Mouse (Mus musculus): ENCODE data around the gene Dlx3. TPM values are rescaled to one million over a fixed set of nuclear protein-coding genes. Genes with fewer than 3 reads are reported as not detected.

The Dlx3 gene
- polyA plus RNA-seq, 1 experiment from 2014 or later = 0.45 TPM

- 32% methylated on average over 6 of the region's 6 CpGs for WGBS
- Histone ChIP-seq H3K27ac (0 out of 2 replicates have a peak overlapping the region, but pooled peaks have one; percentile 5), H3K27me3 (ENCODE audit: insufficient read depth, low read length) (no peaks in the 10 kb centered on the region), H3K36me3 (ENCODE audit: insufficient read depth, low read length) (no peaks in the 10 kb centered on the region), H3K4me1 (replicated peaks; ENCODE audit: insufficient read depth, low read length) (peaks cover 34% of the 10 kb centered on the region), H3K9me3 (replicated peaks; ENCODE audit: low read length) (no peaks in the 10 kb centered on the region), H3K9ac (ENCODE audit: low read depth, low read length) (no peak overlapping the region), H3K4me2 (ENCODE audit: low read length) (no peak overlapping the region), H3K4me3 (replicated peaks; ENCODE audit: low read depth, low read length) (no peak overlapping the region)
- TF ChIP-seq CTCF (IDR thresholded peaks at IDR 0.05; ENCODE audit: low read depth) = no peak
- peak; percentile 64 for DNase-seq (ENCODE audit: low spot score)
- ATAC-seq (replicated peaks; ENCODE audit: low FRiP score, low read depth) = no peak
Measured at GRCm38 (mm10) chr11:95080783-95081182, 39.1 kb upstream of the Dlx3 start.

DNA sequence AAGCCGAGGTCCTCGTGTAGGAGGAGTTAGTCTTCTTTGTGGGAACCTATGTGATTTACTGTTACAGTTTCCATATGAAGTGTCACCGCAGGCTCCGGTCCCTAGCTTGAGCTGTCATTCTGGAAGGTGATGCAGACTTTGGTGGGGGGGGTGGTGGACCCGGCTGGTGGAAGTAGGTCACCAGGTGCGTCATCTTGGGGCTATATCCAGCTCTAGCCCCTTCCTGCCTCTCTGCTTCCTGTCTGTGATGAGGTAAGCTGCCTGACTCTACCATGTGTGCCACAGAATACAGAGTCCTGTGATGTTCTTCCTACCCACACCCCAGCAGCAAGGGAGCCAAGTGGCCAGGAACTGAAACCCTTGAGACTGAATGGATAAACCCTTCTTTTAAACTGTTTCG is 37.0 kb upstream of the Dlx3 start:
- Histone ChIP-seq H3K4me1 (replicated peaks; ENCODE audit: insufficient read depth, low read length) (peaks cover 38% of the 10 kb centered on the region), H3K9ac (ENCODE audit: low read depth, low read length) (no peak overlapping the region), H3K4me3 (replicated peaks; ENCODE audit: low read depth, low read length) (no peak overlapping the region), H3K9me3 (replicated peaks; ENCODE audit: low read length) (no peaks in the 10 kb centered on the region), H3K27me3 (ENCODE audit: insufficient read depth, low read length) (no peaks in the 10 kb centered on the region), H3K27ac (no peak overlapping the region), H3K4me2 (ENCODE audit: low read length) (no peak overlapping the region), H3K36me3 (ENCODE audit: insufficient read depth, low read length) (no peaks in the 10 kb centered on the region)
- no peak for ATAC-seq (replicated peaks; ENCODE audit: low FRiP score, low read depth)
- 74% methylated on average over 7 of the region's 7 CpGs for WGBS
- TF ChIP-seq CTCF (IDR thresholded peaks at IDR 0.05; ENCODE audit: low read depth) = no peak
- no peak for DNase-seq (ENCODE audit: low spot score)

- DNase-seq (ENCODE audit: low spot score) (no peak), ATAC-seq (replicated peaks; ENCODE audit: low FRiP score, low read depth) (no peak)
- Histone ChIP-seq H3K27me3 (ENCODE audit: insufficient read depth, low read length) (no peaks in the 10 kb centered on the region), H3K4me3 (replicated peaks; ENCODE audit: low read depth, low read length) (no peak overlapping the region), H3K9me3 (replicated peaks; ENCODE audit: low read length) (no peaks in the 10 kb centered on the region), H3K36me3 (ENCODE audit: insufficient read depth, low read length) (no peaks in the 10 kb centered on the region), H3K4me1 (replicated peaks; ENCODE audit: insufficient read depth, low read length) (peaks cover 39% of the 10 kb centered on the region), H3K9ac (ENCODE audit: low read depth, low read length) (no peak overlapping the region), H3K27ac (no peak overlapping the region), H3K4me2 (ENCODE audit: low read length) (no peak overlapping the region)
- WGBS = 48% methylated on average over 4 of the region's 4 CpGs
- no peak for TF ChIP-seq CTCF (IDR thresholded peaks at IDR 0.05; ENCODE audit: low read depth)
Measured at GRCm38 (mm10) chr11:95084175-95084574, 35.7 kb upstream of the Dlx3 start.

DNA sequence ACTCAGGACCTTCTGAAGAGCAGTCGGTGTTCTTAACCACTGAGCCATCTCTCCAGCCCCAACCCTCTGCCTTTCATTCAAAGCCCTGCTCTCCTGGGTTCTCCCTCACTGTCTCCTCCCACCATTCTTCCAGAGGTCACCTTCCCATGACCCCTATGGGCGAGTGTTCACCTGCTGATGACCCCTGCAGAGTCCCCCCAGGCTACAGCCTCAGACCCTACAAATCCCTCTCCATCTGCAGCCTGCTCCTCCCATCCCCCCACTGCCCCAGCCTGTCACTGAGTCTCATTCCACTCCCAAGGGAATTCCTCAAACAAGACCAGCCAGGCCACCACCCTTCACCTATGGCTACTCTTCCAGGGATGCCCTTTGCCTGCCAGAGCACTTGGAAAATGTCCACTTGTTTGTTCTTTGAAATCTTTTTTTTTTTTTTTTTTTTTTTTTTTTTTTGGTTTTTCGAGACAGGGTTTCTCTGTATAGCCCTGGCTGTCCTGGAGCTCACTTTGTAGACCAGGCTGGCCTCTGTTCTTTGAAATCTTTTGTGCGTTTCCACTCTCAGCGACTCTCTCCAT is 35.0 kb upstream of the Dlx3 start:
- no peaks in the 10 kb centered on the region for H3K9me3 ChIP-seq (replicated peaks; ENCODE audit: low read length)
- H3K9ac ChIP-seq (ENCODE audit: low read depth, low read length) = no peak overlapping the region
- peaks cover 34% of the 10 kb centered on the region for H3K4me1 ChIP-seq (replicated peaks; ENCODE audit: insufficient read depth, low read length)
- no peak overlapping the region for H3K4me2 ChIP-seq (ENCODE audit: low read length)
- ATAC-seq (replicated peaks; ENCODE audit: low FRiP score, low read depth) = no peak
- H3K36me3 ChIP-seq (ENCODE audit: insufficient read depth, low read length) = no peaks in the 10 kb centered on the region
- TF ChIP-seq CTCF (IDR thresholded peaks at IDR 0.05; ENCODE audit: low read depth) = no peak
- 42% methylated on average over 5 of the region's 5 CpGs for WGBS
- no peak for DNase-seq (ENCODE audit: low spot score)
- H3K27ac ChIP-seq = no peak overlapping the region
- H3K4me3 ChIP-seq (replicated peaks; ENCODE audit: low read depth, low read length) = no peak overlapping the region
- no peaks in the 10 kb centered on the region for H3K27me3 ChIP-seq (ENCODE audit: insufficient read depth, low read length)

DNA sequence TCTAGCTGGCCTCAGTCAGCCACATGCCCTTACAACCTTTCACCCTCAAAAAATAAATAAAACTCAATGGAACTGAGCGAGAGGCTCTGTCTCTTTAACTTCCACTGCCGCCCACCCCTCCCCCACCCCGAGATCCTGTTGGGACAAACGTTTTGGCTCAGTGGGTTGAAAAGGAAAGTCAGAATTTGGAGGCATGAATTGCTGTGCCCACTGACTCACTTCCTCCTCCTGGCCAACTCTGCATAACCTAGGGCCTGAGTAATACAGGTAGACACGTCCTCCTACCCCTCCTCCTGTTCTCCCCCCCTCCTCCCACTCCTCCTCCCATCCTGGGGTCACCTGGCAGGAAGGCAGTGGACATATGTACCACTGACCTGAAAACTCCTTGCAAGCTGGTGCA is 34.2 kb upstream of the Dlx3 start:
- no peak overlapping the region for H3K4me2 ChIP-seq (ENCODE audit: low read length)
- peaks cover 25% of the 10 kb centered on the region for H3K4me1 ChIP-seq (replicated peaks; ENCODE audit: insufficient read depth, low read length)
- H3K27ac ChIP-seq = peak overlapping the region; percentile 25
- H3K36me3 ChIP-seq (ENCODE audit: insufficient read depth, low read length) = no peaks in the 10 kb centered on the region
- no peaks in the 10 kb centered on the region for H3K27me3 ChIP-seq (ENCODE audit: insufficient read depth, low read length)
- ATAC-seq (replicated peaks; ENCODE audit: low FRiP score, low read depth) = peak; percentile 60; the same call in 1 of the 2 replicates
- WGBS = 7% methylated on average over 5 of the region's 5 CpGs
- no peak overlapping the region for H3K4me3 ChIP-seq (replicated peaks; ENCODE audit: low read depth, low read length)
- no peak for TF ChIP-seq CTCF (IDR thresholded peaks at IDR 0.05; ENCODE audit: low read depth)
- no peak overlapping the region for H3K9ac ChIP-seq (ENCODE audit: low read depth, low read length)
- no peaks in the 10 kb centered on the region for H3K9me3 ChIP-seq (replicated peaks; ENCODE audit: low read length)
- no peak for DNase-seq (ENCODE audit: low spot score)

DNA sequence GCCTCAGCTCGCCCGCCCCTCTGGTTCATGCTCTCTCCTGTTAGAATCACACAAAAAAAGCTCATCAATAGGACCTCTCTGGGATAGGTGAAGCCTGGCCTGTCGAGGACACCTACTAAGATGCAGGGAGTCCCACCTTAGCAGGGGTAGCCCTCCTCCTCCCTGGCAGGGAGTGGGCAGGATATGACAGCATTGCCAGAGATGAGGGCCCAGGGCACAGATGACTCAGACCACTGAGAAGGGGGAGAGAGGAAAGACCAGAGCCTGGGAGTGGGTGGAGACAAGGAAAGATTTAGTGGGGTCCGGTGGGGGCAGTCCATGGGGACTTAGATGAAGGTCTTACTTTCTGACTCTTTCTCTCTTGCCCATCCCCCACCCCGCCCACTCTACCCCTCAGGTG is 33.7 kb upstream of the Dlx3 start:
- 42% methylated on average over 5 of the region's 5 CpGs for WGBS
- peak; percentile 15; the same call in 1 of the 2 replicates for ATAC-seq (replicated peaks; ENCODE audit: low FRiP score, low read depth)
- H3K9ac ChIP-seq (ENCODE audit: low read depth, low read length) = no peak overlapping the region
- H3K9me3 ChIP-seq (replicated peaks; ENCODE audit: low read length) = no peaks in the 10 kb centered on the region
- no peaks in the 10 kb centered on the region for H3K27me3 ChIP-seq (ENCODE audit: insufficient read depth, low read length)
- no peak overlapping the region for H3K4me3 ChIP-seq (replicated peaks; ENCODE audit: low read depth, low read length)
- H3K27ac ChIP-seq = peak overlapping the region; percentile 21
- no peak for DNase-seq (ENCODE audit: low spot score)
- no peak for TF ChIP-seq CTCF (IDR thresholded peaks at IDR 0.05; ENCODE audit: low read depth)
- H3K4me2 ChIP-seq (ENCODE audit: low read length) = no peak overlapping the region
- no peaks in the 10 kb centered on the region for H3K36me3 ChIP-seq (ENCODE audit: insufficient read depth, low read length)
- peaks cover 23% of the 10 kb centered on the region for H3K4me1 ChIP-seq (replicated peaks; ENCODE audit: insufficient read depth, low read length)
